ENCODE assay signal across 14 mouse cellular contexts in genomic region chr13:45429239-45429638, GRCm38 (mm10). TPM values are rescaled to one million over a fixed set of nuclear protein-coding genes. Genes with fewer than 3 reads are reported as not detected.
DNase-seq lines count a peak whose midpoint lies in the region; ATAC-seq and TF ChIP-seq lines count a peak whose summit lies in the region.
"Had no signal": no experiment of that assay in that cellular context is flagged by ENCODE, and none has a peak within 500 bp of the region (broad histone marks: within the 10 kb centered on the region; RNA-seq: fewer than 3 reads in every experiment).

No protein-coding gene starts in this region.

- no peak for TF ChIP-seq POLR2A in lung, adult 2 months (IDR thresholded peaks at IDR 0.05; ENCODE audit: borderline replicate concordance, extremely low read depth, low read depth, low read length)

- peak overlapping the region; percentile 54 for H3K27ac ChIP-seq in heart, embryonic 15.5 days
- H3K27ac ChIP-seq in lung, postnatal 0 days (ENCODE audit: low read length), result no peak overlapping the region
- H3K27ac ChIP-seq in embryonic facial prominence, embryonic 13.5 days, result peak overlapping the region; percentile 72
- peak overlapping the region; percentile 74 for H3K27ac ChIP-seq in limb, embryonic 10.5 days
- H3K27ac ChIP-seq: neural tube, embryonic 15.5 days had no signal

- intact Hi-C loops in heart, postnatal 36 days (cut with DNase I), result no loop called here

- no peak for DNase-seq in heart, postnatal 36 days
- DNase-seq in lung, postnatal 0 days (ENCODE audit: low spot score), result peak; percentile 48
- no peak for DNase-seq in lung, adult 2 months
- no peak for DNase-seq in limb, embryonic 10.5 days (ENCODE audit: low spot score)
- no peak for DNase-seq in spleen, postnatal 36 days (ENCODE audit: low spot score in 2 of 2)
- DNase-seq in adrenal gland, adult (ENCODE audit: inconsistent age in 2 of 2, low spot score in 1 of 2), result no peak
- DNase-seq: adrenal gland, postnatal 14 days; gastrocnemius, postnatal 14 days had no signal

- H3K9ac ChIP-seq in heart, embryonic 15.5 days, result no peak overlapping the region
- no peak overlapping the region for H3K9ac ChIP-seq in lung, postnatal 0 days (replicated peaks; ENCODE audit: low read depth)
- H3K9ac ChIP-seq in embryonic facial prominence, embryonic 13.5 days, result no peak overlapping the region
- H3K9ac ChIP-seq: neural tube, embryonic 15.5 days had no signal

- no peak overlapping the region for H3K4me3 ChIP-seq in heart, embryonic 15.5 days
- no peak overlapping the region for H3K4me3 ChIP-seq in lung, postnatal 0 days (ENCODE audit: low read depth, low read length)
- H3K4me3 ChIP-seq in lung, adult 2 months (replicated peaks; ENCODE audit: extremely low read depth, low read depth, low read length), result no peak overlapping the region
- no peak overlapping the region for H3K4me3 ChIP-seq in embryonic facial prominence, embryonic 13.5 days
- no peak overlapping the region for H3K4me3 ChIP-seq in limb, embryonic 10.5 days
- H3K4me3 ChIP-seq: neural tube, embryonic 15.5 days had no signal

- 25% methylated on average over 11 of the region's 11 CpGs for WGBS in heart, embryonic 15.5 days
- WGBS in lung, postnatal 0 days, result 21% methylated on average over 11 of the region's 11 CpGs
- WGBS in lung, adult 2 months, result 31% methylated on average over 11 of the region's 11 CpGs
- 25% methylated on average over 11 of the region's 11 CpGs for WGBS in embryonic facial prominence, embryonic 13.5 days
- 70% methylated on average over 11 of the region's 11 CpGs for WGBS in limb, embryonic 10.5 days

- H3K36me3 ChIP-seq in heart, embryonic 15.5 days, result no peaks in the 10 kb centered on the region
- H3K36me3 ChIP-seq in lung, postnatal 0 days (ENCODE audit: insufficient read depth, low read length), result no peaks in the 10 kb centered on the region
- H3K36me3 ChIP-seq in embryonic facial prominence, embryonic 13.5 days, result no peaks in the 10 kb centered on the region
- H3K36me3 ChIP-seq in limb, embryonic 10.5 days, result no peaks in the 10 kb centered on the region
- H3K36me3 ChIP-seq: neural tube, embryonic 15.5 days had no signal

- TF ChIP-seq EP300 in lung, postnatal 0 days (IDR thresholded peaks at IDR 0.05), result no peak

- no peak for TF ChIP-seq CTCF in lung, postnatal 0 days (IDR thresholded peaks at IDR 0.05)
- TF ChIP-seq CTCF in lung, adult 2 months (IDR thresholded peaks at IDR 0.05; ENCODE audit: insufficient read depth, low read length), result no peak

- ATAC-seq in heart, embryonic 15.5 days (replicated peaks; ENCODE audit: insufficient number of reproducible peaks, insufficient read depth, low FRiP score, low read depth), result no peak
- no peak for ATAC-seq in lung, postnatal 0 days
- no peak for ATAC-seq in embryonic facial prominence, embryonic 13.5 days (ENCODE audit: insufficient number of reproducible peaks, insufficient read depth, low FRiP score, low TSS enrichment, low read depth)
- ATAC-seq: inflammation-experienced regulatory T-cells, adult 6 months had no signal

- H3K27me3 ChIP-seq in heart, embryonic 15.5 days, result no peaks in the 10 kb centered on the region
- no peaks in the 10 kb centered on the region for H3K27me3 ChIP-seq in lung, postnatal 0 days (replicated peaks; ENCODE audit: insufficient read depth, low read length)
- H3K27me3 ChIP-seq in embryonic facial prominence, embryonic 13.5 days, result no peaks in the 10 kb centered on the region
- no peaks in the 10 kb centered on the region for H3K27me3 ChIP-seq in limb, embryonic 10.5 days (ENCODE audit: low read depth, poor library complexity, severe bottlenecking)
- H3K27me3 ChIP-seq: CH12.LX; neural tube, embryonic 15.5 days had no signal

- H3K4me2 ChIP-seq in heart, embryonic 15.5 days, result peak overlapping the region; percentile 23; the same call in 1 of the 2 replicates
- no peak overlapping the region for H3K4me2 ChIP-seq in lung, postnatal 0 days (replicated peaks; ENCODE audit: low read depth, low read length)
- no peak overlapping the region for H3K4me2 ChIP-seq in embryonic facial prominence, embryonic 13.5 days
- H3K4me2 ChIP-seq: liver, embryonic 11.5 days; neural tube, embryonic 15.5 days had no signal

- peaks cover 13% of the 10 kb centered on the region for H3K4me1 ChIP-seq in heart, embryonic 15.5 days (replicated peaks)
- peaks cover 5% of the 10 kb centered on the region; the same call in 1 of the 2 replicates for H3K4me1 ChIP-seq in lung, postnatal 0 days (ENCODE audit: insufficient read depth, low read depth, low read length)
- H3K4me1 ChIP-seq in lung, adult 2 months (ENCODE audit: control insufficient read depth, insufficient read depth, low read length), result no peaks in the 10 kb centered on the region
- peaks cover 11% of the 10 kb centered on the region for H3K4me1 ChIP-seq in embryonic facial prominence, embryonic 13.5 days
- peaks cover 15% of the 10 kb centered on the region for H3K4me1 ChIP-seq in limb, embryonic 10.5 days
- H3K4me1 ChIP-seq: neural tube, embryonic 15.5 days had no signal

- no peaks in the 10 kb centered on the region for H3K9me3 ChIP-seq in heart, embryonic 15.5 days (replicated peaks)
- no peaks in the 10 kb centered on the region for H3K9me3 ChIP-seq in lung, postnatal 0 days (ENCODE audit: low read length)
- H3K9me3 ChIP-seq in embryonic facial prominence, embryonic 13.5 days, result no peaks in the 10 kb centered on the region
- no peaks in the 10 kb centered on the region for H3K9me3 ChIP-seq in limb, embryonic 10.5 days (replicated peaks)
- H3K9me3 ChIP-seq: neural tube, embryonic 15.5 days had no signal

RNA-seq across cellular contexts. Expression of gene Mylip, which starts 39.7 kb away (rescaled TPM):
- 8.9 and 11.4 TPM in 2 replicates for polyA plus RNA-seq in heart, embryonic 15.5 days (2015; fragmentation: Nextera tagmentation; extraction: Ambion mirVana)
- total RNA-seq in heart, postnatal 36 days (2021), result 10 to 100 TPM; 19.1 to 25.7 TPM
- polyA plus RNA-seq in lung, postnatal 0 days (2015; fragmentation: Nextera tagmentation; extraction: Ambion mirVana), result 6.8 and 9.3 TPM in 2 replicates
- 19.1 and 27.1 TPM in 2 replicates for polyA plus RNA-seq in lung, adult 2 months (2012; rRNA removed)
- polyA plus RNA-seq in embryonic facial prominence, embryonic 13.5 days (2015; fragmentation: Nextera tagmentation; extraction: Ambion mirVana), result 47.1 and 58.1 TPM in 2 replicates
- polyA plus RNA-seq in limb, embryonic 10.5 days (2016; fragmentation: Nextera tagmentation; extraction: Ambion mirVana), result 10.0 and 17.1 TPM in 2 replicates
